Mouse (Mus musculus): Measurements from ENCODE around the gene Olig1.

Gene Olig1

GRCm38 (mm10) chr16:91309872-91310271 lies 40.3 kb downstream of the Olig1 start:
- DNase-seq (ENCODE audit: low spot score in 2 of 2), result no peak

- no peak for DNase-seq (ENCODE audit: low spot score in 2 of 2)
Measured at GRCm38 (mm10) chr16:91312921-91313320, 43.3 kb downstream of the Olig1 start.

GRCm38 (mm10) chr16:91314114-91314775 lies 44.7 kb downstream of the Olig1 start:
- peak; percentile 10 to 49 for DNase-seq (ENCODE audit: low spot score in 2 of 2)

GRCm38 (mm10) chr16:91320191-91320590 lies 50.6 kb downstream of the Olig1 start:
- DNase-seq (ENCODE audit: low spot score in 2 of 2), result no peak

- no peak for DNase-seq (ENCODE audit: low spot score in 2 of 2)
Measured at GRCm38 (mm10) chr16:91320608-91321007, 51.0 kb downstream of the Olig1 start.

All from thymus, postnatal 10 days (tissue).